Mouse (Mus musculus) stomach, embryonic 16.5 days (tissue): ENCODE measurements around the gene Otulin. TPM values are rescaled to one million over a fixed set of nuclear protein-coding genes. Genes with fewer than 3 reads are reported as not detected.

Experiments
- ATAC-seq: fragments of 200-750 bp; cut with Nextera tagmentation; 2 replicates; pipeline ENCODE4 v1.8.0; 2017; ENCODE audit warnings: moderate number of reproducible peaks, moderate TSS enrichment; ENCODE audit not compliant: insufficient read depth, low FRiP score
- H3K27ac ChIP-seq: fragments of 300-500 bp; sonication (generic); 2 replicates; pipeline ENCODE4 v1.5.1; 2014; ENCODE audit warnings: low read length
- H3K27me3 ChIP-seq: fragments of 300-500 bp; sonication (generic); 2 replicates; pipeline ENCODE4 v1.6.1; 2014; ENCODE audit warnings: low read length, control low read depth, mixed read lengths; ENCODE audit not compliant: control insufficient read depth, insufficient read depth
- H3K36me3 ChIP-seq: fragments of 300-500 bp; sonication (generic); 2 replicates; pipeline ENCODE4 v1.6.1; 2014; ENCODE audit warnings: low read length; ENCODE audit not compliant: control insufficient read depth, insufficient read depth
- H3K4me1 ChIP-seq: fragments of 300-500 bp; sonication (generic); 2 replicates; pipeline ENCODE4 v1.6.1; 2014; ENCODE audit warnings: low read length, control low read depth, mixed read lengths; ENCODE audit not compliant: control insufficient read depth, insufficient read depth
- H3K4me2 ChIP-seq: fragments of 300-500 bp; sonication (generic); 2 replicates; pipeline ENCODE4 v1.6.1; 2014; ENCODE audit warnings: low read depth, low read length, mixed read lengths
- H3K4me3 ChIP-seq: fragments of 300-500 bp; sonication (generic); replicated peaks from 2 replicates; pipeline ENCODE4 v1.5.1; 2014; ENCODE audit warnings: mild to moderate bottlenecking, low read length
- H3K9ac ChIP-seq: fragments of 300-500 bp; sonication (generic); 2 replicates; pipeline ENCODE4 v1.6.1; 2014; ENCODE audit warnings: low read length
- H3K9me3 ChIP-seq: fragments of 300-500 bp; sonication (generic); replicated peaks from 2 replicates; pipeline ENCODE4 v1.6.1; 2016; ENCODE audit warnings: low read length, control low read depth; ENCODE audit not compliant: control insufficient read depth
- WGBS: fragments of 180-500 bp; shearing (Covaris S2); extraction: QIAGEN DNeasy Blood & Tissue Kit; methylation state at CpG from one replicate; pipeline ENCODE4 v1.1.7; 2014; 5-methylcytosine and 5-hydroxymethylcytosine counted together
- polyA plus RNA-seq: library from polyadenylated mRNA; unstranded; fragments of >200 nt; fragmentation: Nextera tagmentation; extraction: Ambion mirVana; gene quantifications from 2 replicates; pipeline ENCODE4 v1.2.1, GENCODE M21; 2015

Gene Otulin
- polyA plus RNA-seq, 1 experiment from 2014 or later: 11.0 TPM

DNA sequence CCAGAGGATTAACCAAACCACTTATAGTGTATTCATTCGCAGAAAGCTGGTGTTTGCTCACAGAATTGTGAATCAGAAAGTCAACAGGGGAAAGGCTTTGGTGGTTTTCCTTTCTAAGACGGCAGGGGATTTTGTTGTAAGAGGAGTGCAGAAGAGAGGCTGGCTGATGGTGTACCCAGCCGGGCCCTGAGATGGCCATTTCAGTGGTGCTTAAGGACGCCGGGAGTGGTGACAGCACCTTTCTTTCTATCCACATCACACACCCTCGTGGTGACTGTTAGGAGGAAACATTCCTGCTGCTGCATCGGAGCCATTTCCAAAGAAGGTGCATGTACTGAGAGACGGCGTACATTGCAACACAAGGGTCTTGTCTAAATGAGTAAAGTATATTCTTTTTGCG, 85.3 kb downstream of the Otulin start:
- H3K9me3 ChIP-seq: no peaks in the 10 kb centered on the region
- H3K9ac ChIP-seq: no peak overlapping the region
- no peak overlapping the region for H3K27ac ChIP-seq
- no peaks in the 10 kb centered on the region for H3K36me3 ChIP-seq
- ATAC-seq: 0 out of 2 replicates have a peak, but pooled peaks have one; percentile 53
- peaks cover 18% of the 10 kb centered on the region for H3K4me1 ChIP-seq
- H3K27me3 ChIP-seq: no peaks in the 10 kb centered on the region
- H3K4me2 ChIP-seq: no peak overlapping the region
- no peak overlapping the region for H3K4me3 ChIP-seq
- WGBS: 77% methylated on average over 10 of the region's 10 CpGs

GRCm38 (mm10) chr15:27539745-27540144, 90.7 kb downstream of the Otulin start:
- Histone ChIP-seq H3K4me1 (peaks cover 17% of the 10 kb centered on the region), H3K36me3 (no peaks in the 10 kb centered on the region), H3K9me3 (no peaks in the 10 kb centered on the region), H3K27me3 (no peaks in the 10 kb centered on the region), H3K27ac (no peak overlapping the region), H3K9ac (no peak overlapping the region), H3K4me3 (no peak overlapping the region), H3K4me2 (no peak overlapping the region)
- 83% methylated on average over 9 of the region's 9 CpGs for WGBS
- no peak for ATAC-seq

DNA sequence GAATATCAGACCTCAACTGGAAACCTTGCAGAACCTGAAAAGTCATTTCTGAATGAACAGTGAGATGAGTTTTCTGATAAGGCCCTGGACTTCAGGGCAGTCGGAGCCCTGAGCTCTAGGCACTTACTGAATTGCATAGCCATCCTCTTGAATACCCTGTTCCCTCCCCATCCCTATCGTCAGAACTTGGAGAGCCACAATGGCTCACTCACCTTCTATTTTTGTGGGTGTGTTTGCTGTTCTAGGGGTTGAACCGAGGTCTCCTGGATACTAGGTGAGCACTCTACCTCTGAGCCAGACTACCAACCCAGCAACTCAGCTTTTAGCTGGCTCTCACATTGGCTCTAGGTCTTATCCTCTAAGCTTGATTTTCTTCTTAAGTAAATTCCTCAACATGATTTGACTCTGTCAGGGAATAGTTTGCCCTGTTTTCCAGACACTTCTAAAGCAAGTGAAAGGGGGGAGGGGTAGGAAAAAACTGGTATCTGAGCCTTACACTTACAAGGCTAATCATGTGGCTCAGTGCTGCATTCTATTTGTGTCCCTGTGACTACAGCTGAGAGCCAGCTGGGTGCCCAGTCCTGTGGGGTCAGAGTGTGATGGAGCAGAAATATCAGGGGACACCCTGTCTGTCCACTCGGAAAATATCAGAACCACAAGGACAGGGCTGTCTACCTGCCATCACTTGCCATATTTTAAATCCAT, 92.8 kb downstream of the Otulin start:
- Histone ChIP-seq H3K27me3 (no peaks in the 10 kb centered on the region), H3K4me2 (no peak overlapping the region), H3K9ac (no peak overlapping the region), H3K27ac (no peak overlapping the region), H3K9me3 (no peaks in the 10 kb centered on the region), H3K36me3 (no peaks in the 10 kb centered on the region), H3K4me1 (peaks cover 17% of the 10 kb centered on the region), H3K4me3 (no peak overlapping the region)
- WGBS: 62% methylated on average over 4 of the region's 4 CpGs
- no peak for ATAC-seq

- Histone ChIP-seq H3K4me1 (peaks cover 17% of the 10 kb centered on the region), H3K4me2 (no peak overlapping the region), H3K9me3 (no peaks in the 10 kb centered on the region), H3K27me3 (no peaks in the 10 kb centered on the region), H3K27ac (no peak overlapping the region; the same call in 1 of the 2 replicates), H3K9ac (0 out of 2 replicates have a peak overlapping the region, but pooled peaks have one; percentile 31), H3K36me3 (no peaks in the 10 kb centered on the region), H3K4me3 (no peak overlapping the region)
- no peak for ATAC-seq
- 35% methylated on average over 5 of the region's 5 CpGs for WGBS
These were observed 93.7 kb downstream of the Otulin start for GRCm38 (mm10) chr15:27536771-27537170.

GRCm38 (mm10) chr15:27536186-27536585, 94.3 kb downstream of the Otulin start:
- whole genome bisulfite sequencing: 83% methylated on average over 7 of the region's 7 CpGs
- peaks cover 17% of the 10 kb centered on the region for H3K4me1 ChIP-seq
- no peak for ATAC-seq
- no peak overlapping the region for H3K4me2 ChIP-seq
- no peaks in the 10 kb centered on the region for H3K36me3 ChIP-seq
- no peak overlapping the region for H3K27ac ChIP-seq
- H3K4me3 ChIP-seq: no peak overlapping the region
- no peaks in the 10 kb centered on the region for H3K9me3 ChIP-seq
- H3K27me3 ChIP-seq: no peaks in the 10 kb centered on the region
- H3K9ac ChIP-seq: no peak overlapping the region

DNA sequence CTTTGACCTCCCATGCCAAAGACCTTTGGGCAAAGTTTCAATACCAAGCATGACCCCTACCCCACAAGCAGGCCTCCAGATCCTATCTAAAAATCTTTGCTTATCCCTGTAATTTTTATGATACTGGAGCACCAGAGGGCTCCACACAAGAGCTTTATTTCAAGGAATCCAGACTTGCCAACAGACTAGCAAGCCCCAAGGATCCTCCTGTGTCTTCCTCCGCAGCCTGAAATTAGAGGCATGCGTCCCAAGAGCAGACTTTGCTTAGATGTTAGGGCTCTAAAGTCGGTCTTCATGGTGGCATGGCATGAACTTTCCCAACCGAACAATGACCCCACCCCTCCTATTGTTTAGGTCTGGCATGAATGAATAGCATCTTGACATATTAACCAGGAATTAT, 94.8 kb downstream of the Otulin start:
- 72% methylated on average over 4 of the region's 4 CpGs for WGBS
- H3K4me2 ChIP-seq: no peak overlapping the region
- H3K27ac ChIP-seq: no peak overlapping the region
- no peak overlapping the region for H3K4me3 ChIP-seq
- H3K36me3 ChIP-seq: no peaks in the 10 kb centered on the region
- H3K9me3 ChIP-seq: no peaks in the 10 kb centered on the region
- no peaks in the 10 kb centered on the region for H3K27me3 ChIP-seq
- no peak overlapping the region for H3K9ac ChIP-seq
- no peak for ATAC-seq
- peaks cover 17% of the 10 kb centered on the region for H3K4me1 ChIP-seq

- Histone ChIP-seq H3K27me3 (no peaks in the 10 kb centered on the region), H3K4me1 (peaks cover 16% of the 10 kb centered on the region), H3K36me3 (no peaks in the 10 kb centered on the region), H3K4me3 (no peak overlapping the region), H3K4me2 (no peak overlapping the region), H3K9me3 (no peaks in the 10 kb centered on the region), H3K9ac (no peak overlapping the region), H3K27ac (no peak overlapping the region)
- 56% methylated on average over 3 of the region's 3 CpGs for WGBS
- no peak for ATAC-seq
These were observed 97.5 kb downstream of the Otulin start for GRCm38 (mm10) chr15:27533036-27533435.

- peak; percentile 47; the same call in 1 of the 2 replicates for ATAC-seq
- Histone ChIP-seq H3K4me1 (peaks cover 15% of the 10 kb centered on the region), H3K9ac (no peak overlapping the region), H3K36me3 (no peaks in the 10 kb centered on the region), H3K27ac (no peak overlapping the region), H3K4me2 (no peak overlapping the region), H3K9me3 (no peaks in the 10 kb centered on the region), H3K27me3 (no peaks in the 10 kb centered on the region), H3K4me3 (no peak overlapping the region)
- 61% methylated on average over 4 of the region's 4 CpGs for WGBS
These were observed 100.5 kb downstream of the Otulin start for GRCm38 (mm10) chr15:27530023-27530422.

DNA sequence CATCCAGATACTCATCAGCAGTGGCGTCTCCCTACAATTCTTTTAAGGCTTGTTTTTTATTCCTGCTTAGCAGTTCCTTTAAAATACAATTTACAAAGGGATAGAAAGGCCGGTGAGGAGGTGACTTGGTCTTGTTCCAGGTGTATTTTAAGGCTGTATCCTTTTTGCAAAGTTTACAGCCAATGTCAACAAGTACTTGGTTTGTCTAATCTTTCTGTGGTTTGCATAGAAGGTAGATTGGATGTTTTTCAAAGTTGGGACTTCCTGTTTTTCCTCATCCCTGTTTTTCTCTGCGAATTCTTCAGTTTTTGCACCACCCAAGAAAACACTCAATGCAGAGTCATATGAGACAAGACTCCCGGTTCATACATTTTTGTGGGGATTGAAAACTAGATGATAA, 101.6 kb downstream of the Otulin start:
- H3K27ac ChIP-seq: no peak overlapping the region
- ATAC-seq: no peak
- no peaks in the 10 kb centered on the region for H3K9me3 ChIP-seq
- H3K9ac ChIP-seq: no peak overlapping the region
- H3K4me2 ChIP-seq: no peak overlapping the region
- H3K4me1 ChIP-seq: peaks cover 17% of the 10 kb centered on the region
- no peaks in the 10 kb centered on the region for H3K36me3 ChIP-seq
- H3K4me3 ChIP-seq: no peak overlapping the region
- H3K27me3 ChIP-seq: no peaks in the 10 kb centered on the region
- WGBS: 61% methylated on average over 4 of the region's 4 CpGs
